Mouse (Mus musculus): ENCODE data around the gene Btbd16. TPM values are rescaled to one million over a fixed set of nuclear protein-coding genes. Genes with fewer than 3 reads are reported as not detected.

The Btbd16 gene
- total and polyA plus RNA-seq, 3 experiments, result 0.20 TPM; not detected in 2

DNA sequence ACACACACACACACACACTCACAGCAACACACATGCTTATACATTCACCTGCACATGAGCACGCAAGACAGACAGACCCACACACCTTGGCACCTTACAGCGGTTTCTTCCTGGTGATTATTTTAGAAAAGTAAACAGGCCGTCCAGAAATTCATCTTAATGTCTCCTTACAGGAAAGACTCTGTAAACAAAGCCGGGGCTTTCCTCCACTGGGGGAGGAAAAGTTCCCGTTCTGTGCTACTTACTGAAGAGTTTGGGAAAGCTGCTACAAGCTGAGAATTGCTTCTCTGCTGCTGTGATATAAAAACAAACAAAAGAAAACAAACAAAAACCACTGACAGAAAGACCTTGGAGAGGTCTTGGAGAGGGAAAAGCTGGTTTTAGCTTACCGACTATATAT is 34.8 kb downstream of the Btbd16 start:
- TF ChIP-seq EP300 (IDR thresholded peaks at IDR 0.05; ENCODE audit: insufficient read depth, low read depth, low read length) (no peak), CTCF (IDR thresholded peaks at IDR 0.05) (no peak), POLR2A (IDR thresholded peaks at IDR 0.05; ENCODE audit: insufficient read depth, low read depth, low read length) (no peak)
- DNase-seq, result no peak
- WGBS, result 32% methylated on average over 6 of the region's 6 CpGs

GRCm38 (mm10) chr7:130810238-130810637 is 36.4 kb downstream of the Btbd16 start:
- Histone ChIP-seq H3K27ac (no peak overlapping the region), H3K79me2 (replicated peaks; ENCODE audit: control insufficient read depth, insufficient read depth, low read length) (no peaks in the 10 kb centered on the region), H3K4me1 (ENCODE audit: control insufficient read depth, insufficient read depth, low read length) (no peaks in the 10 kb centered on the region), H3K4me3 (no peak overlapping the region), H3K36me3 (ENCODE audit: control insufficient read depth, insufficient read depth, low read length) (no peaks in the 10 kb centered on the region), H3K27me3 (ENCODE audit: control insufficient read depth, insufficient read depth, low read length) (no peaks in the 10 kb centered on the region), H3K9ac (ENCODE audit: low read depth, low read length) (no peak overlapping the region)
- no peak for DNase-seq
- WGBS, result 82% methylated on average over 4 of the region's 4 CpGs
- TF ChIP-seq CTCF (IDR thresholded peaks at IDR 0.05), result no peak
- intact Hi-C loops (cut with DNase I), result no loop called here

More for the DNA sequence above, 34.8 kb downstream of the Btbd16 start:
- H3K27ac ChIP-seq, result no peak overlapping the region
- H3K4me1 ChIP-seq (ENCODE audit: control insufficient read depth, insufficient read depth, low read length), result no peaks in the 10 kb centered on the region
- intact Hi-C loops (cut with DNase I), result no loop called here
- no peak overlapping the region for H3K4me3 ChIP-seq
- H3K27me3 ChIP-seq (ENCODE audit: control insufficient read depth, insufficient read depth, low read length), result no peaks in the 10 kb centered on the region
- no peak overlapping the region for H3K9ac ChIP-seq (ENCODE audit: low read depth, low read length)
- no peaks in the 10 kb centered on the region for H3K79me2 ChIP-seq (replicated peaks; ENCODE audit: control insufficient read depth, insufficient read depth, low read length)
- H3K36me3 ChIP-seq (ENCODE audit: control insufficient read depth, insufficient read depth, low read length), result no peaks in the 10 kb centered on the region

DNA sequence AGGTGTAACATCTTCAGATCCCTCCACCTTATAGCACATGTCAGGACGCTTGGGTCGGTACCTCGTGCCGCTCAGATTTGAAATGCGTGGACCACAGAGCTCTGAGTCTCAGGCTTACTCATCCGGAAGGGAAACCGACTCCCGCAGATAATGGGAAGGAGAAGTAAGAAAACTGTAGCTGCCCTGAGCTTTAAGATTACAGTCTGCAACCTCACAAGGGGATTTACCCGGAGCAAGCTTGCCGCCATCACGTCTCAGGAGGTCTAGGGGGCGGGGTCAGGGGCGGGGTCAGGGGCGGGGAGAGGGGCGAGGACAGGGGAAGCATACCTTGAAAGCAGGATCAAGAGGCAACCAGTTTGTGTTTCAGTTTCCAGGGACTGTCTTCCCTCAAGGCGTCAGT is 38.5 kb downstream of the Btbd16 start:
- no peak overlapping the region for H3K27ac ChIP-seq
- no peak overlapping the region for H3K9ac ChIP-seq (ENCODE audit: low read depth, low read length)
- intact Hi-C loops (cut with DNase I), result no loop called here
- no peak overlapping the region for H3K4me3 ChIP-seq
- no peaks in the 10 kb centered on the region for H3K79me2 ChIP-seq (replicated peaks; ENCODE audit: control insufficient read depth, insufficient read depth, low read length)
- H3K4me1 ChIP-seq (ENCODE audit: control insufficient read depth, insufficient read depth, low read length), result no peaks in the 10 kb centered on the region
- 39% methylated on average over 16 of the region's 16 CpGs for WGBS
- no peaks in the 10 kb centered on the region for H3K36me3 ChIP-seq (ENCODE audit: control insufficient read depth, insufficient read depth, low read length)
- H3K27me3 ChIP-seq (ENCODE audit: control insufficient read depth, insufficient read depth, low read length), result no peaks in the 10 kb centered on the region
- no peak for DNase-seq
- TF ChIP-seq POLR2A (IDR thresholded peaks at IDR 0.05; ENCODE audit: insufficient read depth, low read depth, low read length), result no peak
- no peak for TF ChIP-seq EP300 (IDR thresholded peaks at IDR 0.05; ENCODE audit: insufficient read depth, low read depth, low read length)
- no peak for TF ChIP-seq CTCF (IDR thresholded peaks at IDR 0.05)

DNA sequence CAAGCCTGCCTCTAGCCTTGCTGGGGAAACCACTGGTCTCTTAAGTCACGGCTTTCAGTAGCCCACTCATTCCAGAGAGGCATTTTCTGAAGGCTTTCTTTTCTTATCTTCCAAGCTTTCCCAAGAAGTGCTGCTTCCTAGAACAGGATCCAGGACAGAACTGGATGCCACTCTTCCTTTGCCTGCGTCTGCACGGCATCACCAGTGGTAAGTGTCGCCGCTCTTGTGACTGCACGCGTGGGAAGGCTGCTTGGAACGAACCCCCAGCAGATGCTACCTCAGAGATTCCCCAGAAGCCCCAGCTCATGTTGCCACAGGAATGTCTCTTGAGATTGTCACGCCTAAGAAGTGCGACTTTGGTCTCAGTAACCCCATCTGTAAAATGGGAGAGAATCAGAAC is 41.7 kb downstream of the Btbd16 start:
- no peaks in the 10 kb centered on the region for H3K79me2 ChIP-seq (replicated peaks; ENCODE audit: control insufficient read depth, insufficient read depth, low read length)

GRCm38 (mm10) chr7:130816243-130816642 is 42.4 kb downstream of the Btbd16 start:
- no peak overlapping the region for H3K9ac ChIP-seq (ENCODE audit: low read depth, low read length)
- no peaks in the 10 kb centered on the region for H3K27me3 ChIP-seq (ENCODE audit: control insufficient read depth, insufficient read depth, low read length)
- TF ChIP-seq POLR2A (IDR thresholded peaks at IDR 0.05; ENCODE audit: insufficient read depth, low read depth, low read length) (no peak), EP300 (IDR thresholded peaks at IDR 0.05; ENCODE audit: insufficient read depth, low read depth, low read length) (no peak), CTCF (IDR thresholded peaks at IDR 0.05) (no peak)
- H3K79me2 ChIP-seq (replicated peaks; ENCODE audit: control insufficient read depth, insufficient read depth, low read length), result no peaks in the 10 kb centered on the region
- no peak overlapping the region for H3K4me3 ChIP-seq
- H3K4me1 ChIP-seq (ENCODE audit: control insufficient read depth, insufficient read depth, low read length), result no peaks in the 10 kb centered on the region
- 72% methylated on average over 7 of the region's 7 CpGs for WGBS
- no peaks in the 10 kb centered on the region for H3K36me3 ChIP-seq (ENCODE audit: control insufficient read depth, insufficient read depth, low read length)
- H3K27ac ChIP-seq, result no peak overlapping the region
- no peak for DNase-seq
- intact Hi-C loops (cut with DNase I), result no loop called here

More for the DNA sequence above, 41.7 kb downstream of the Btbd16 start:
- Histone ChIP-seq H3K36me3 (ENCODE audit: control insufficient read depth, insufficient read depth, low read length) (no peaks in the 10 kb centered on the region), H3K27me3 (ENCODE audit: control insufficient read depth, insufficient read depth, low read length) (no peaks in the 10 kb centered on the region), H3K27ac (no peak overlapping the region), H3K4me1 (ENCODE audit: control insufficient read depth, insufficient read depth, low read length) (no peaks in the 10 kb centered on the region), H3K4me3 (no peak overlapping the region), H3K9ac (ENCODE audit: low read depth, low read length) (no peak overlapping the region)
- WGBS, result 91% methylated on average over 10 of the region's 10 CpGs
- no peak for DNase-seq
- intact Hi-C loops (cut with DNase I), result no loop called here
- TF ChIP-seq EP300 (IDR thresholded peaks at IDR 0.05; ENCODE audit: insufficient read depth, low read depth, low read length) (no peak), POLR2A (IDR thresholded peaks at IDR 0.05; ENCODE audit: insufficient read depth, low read depth, low read length) (no peak), CTCF (IDR thresholded peaks at IDR 0.05) (no peak)

- 43% methylated on average over 5 of the region's 5 CpGs for WGBS
- Histone ChIP-seq H3K4me1 (ENCODE audit: control insufficient read depth, insufficient read depth, low read length) (no peaks in the 10 kb centered on the region), H3K9ac (ENCODE audit: low read depth, low read length) (no peak overlapping the region), H3K79me2 (replicated peaks; ENCODE audit: control insufficient read depth, insufficient read depth, low read length) (no peaks in the 10 kb centered on the region), H3K36me3 (ENCODE audit: control insufficient read depth, insufficient read depth, low read length) (no peaks in the 10 kb centered on the region), H3K4me3 (no peak overlapping the region), H3K27me3 (ENCODE audit: control insufficient read depth, insufficient read depth, low read length) (no peaks in the 10 kb centered on the region), H3K27ac (no peak overlapping the region)
- intact Hi-C loops (cut with DNase I), result no loop called here
- TF ChIP-seq CTCF (IDR thresholded peaks at IDR 0.05) (no peak), POLR2A (IDR thresholded peaks at IDR 0.05; ENCODE audit: insufficient read depth, low read depth, low read length) (no peak), EP300 (IDR thresholded peaks at IDR 0.05; ENCODE audit: insufficient read depth, low read depth, low read length) (no peak)
- DNase-seq, result no peak
Observed at GRCm38 (mm10) chr7:130818813-130819212, 44.9 kb downstream of the Btbd16 start.

Data from heart, adult 2 months (tissue).